Mouse (Mus musculus) liver, embryonic 18 days (tissue): ENCODE data around the gene Hist1h1d. TPM values are rescaled to one million over a fixed set of nuclear protein-coding genes. Genes with fewer than 3 reads are reported as not detected.

Experiments
- polyA plus RNA-seq: library from polyadenylated mRNA; depleted of rRNA; stranded (reverse); fragments of >200 nt; gene quantifications from 2 replicates; pipeline ENCODE4 v1.2.3, GENCODE M21; 2012; rRNA removed

Gene Hist1h1d
- polyA plus RNA-seq, 1 experiment = 0.32 TPM

Other genes starting within 250 kb of the Hist1h1d start
- gene Zfp322a, start 184.1 kb upstream of the Hist1h1d start, polyA plus RNA-seq = 5.1 and 5.9 TPM in 2 replicates
- gene Abt1, start 129.4 kb upstream of the Hist1h1d start, polyA plus RNA-seq = 3.2 and 3.3 TPM in 2 replicates
- gene Btn1a1, start 87.4 kb upstream of the Hist1h1d start, polyA plus RNA-seq = 0.42 and 0.58 TPM in 2 replicates
- not detected in 2 replicates for gene Btn2a2, start 64.4 kb upstream of the Hist1h1d start, polyA plus RNA-seq
- 8.9 and 10.2 TPM in 2 replicates for gene Hist1h4h, start 22.2 kb upstream of the Hist1h1d start, polyA plus RNA-seq
- 137 and 207 TPM in 2 replicates for gene Hist1h2af, start 19.4 kb upstream of the Hist1h1d start, polyA plus RNA-seq
- gene Hist1h3g, start 17.8 kb upstream of the Hist1h1d start, polyA plus RNA-seq = 13.8 and 25.0 TPM in 2 replicates
- 2.9 and 3.2 TPM in 2 replicates for gene Hist1h2bh, start 9.9 kb upstream of the Hist1h1d start, polyA plus RNA-seq
- gene Hist1h3f, start 9.2 kb upstream of the Hist1h1d start, polyA plus RNA-seq = 1.5 and 2.1 TPM in 2 replicates
- gene Hist1h4f, start 1.6 kb upstream of the Hist1h1d start, polyA plus RNA-seq = 5.8 and 7.7 TPM in 2 replicates
- gene Hist1h3e, start 9.1 kb downstream of the Hist1h1d start, polyA plus RNA-seq = 9.6 and 10.2 TPM in 2 replicates
- 5.8 and 7.7 TPM in 2 replicates for gene Hist1h2ae, start 18.0 kb downstream of the Hist1h1d start, polyA plus RNA-seq
- 17.2 and 22.8 TPM in 2 replicates for gene Hist1h2bg, start 18.1 kb downstream of the Hist1h1d start, polyA plus RNA-seq
- gene Hist1h2bf, start 20.9 kb downstream of the Hist1h1d start, polyA plus RNA-seq = 6.0 and 6.2 TPM in 2 replicates
- gene Hist1h2ad, start 21.1 kb downstream of the Hist1h1d start, polyA plus RNA-seq = 3.7 and 4.7 TPM in 2 replicates
- 8.9 and 13.3 TPM in 2 replicates for gene Hist1h3d, start 22.5 kb downstream of the Hist1h1d start, polyA plus RNA-seq
- gene Hist1h4d, start 28.3 kb downstream of the Hist1h1d start, polyA plus RNA-seq = 3.9 and 4.3 TPM in 2 replicates
- gene Hist1h2be, start 67.9 kb downstream of the Hist1h1d start, polyA plus RNA-seq = 1.4 and 2.2 TPM in 2 replicates
- 3.3 and 4.1 TPM in 2 replicates for gene Hist1h1e, start 69.3 kb downstream of the Hist1h1d start, polyA plus RNA-seq
- 0.76 and 1.2 TPM in 2 replicates for gene Hist1h2ac, start 130.7 kb downstream of the Hist1h1d start, polyA plus RNA-seq
- gene Hist1h2bc, start 130.9 kb downstream of the Hist1h1d start, polyA plus RNA-seq = 165 and 208 TPM in 2 replicates
- not detected in 2 replicates for gene Hist1h1t, start 142.6 kb downstream of the Hist1h1d start, polyA plus RNA-seq
- 2.3 and 3.2 TPM in 2 replicates for gene Hist1h4c, start 145.2 kb downstream of the Hist1h1d start, polyA plus RNA-seq
- 10.0 and 10.7 TPM in 2 replicates for gene Hfe, start 157.6 kb downstream of the Hist1h1d start, polyA plus RNA-seq
- 40.4 and 60.9 TPM in 2 replicates for gene Hist1h1c, start 185.5 kb downstream of the Hist1h1d start, polyA plus RNA-seq
- 16.3 and 21.4 TPM in 2 replicates for gene Hist1h3c, start 192.3 kb downstream of the Hist1h1d start, polyA plus RNA-seq
- 5.1 and 8.2 TPM in 2 replicates for gene Hist1h2bb, start 193.5 kb downstream of the Hist1h1d start, polyA plus RNA-seq
- gene Hist1h2ab, start 197.9 kb downstream of the Hist1h1d start, polyA plus RNA-seq = 13.7 and 14.6 TPM in 2 replicates
- 14.5 and 19.5 TPM in 2 replicates for gene Hist1h3b, start 199.0 kb downstream of the Hist1h1d start, polyA plus RNA-seq
- gene Hist1h4b, start 203.8 kb downstream of the Hist1h1d start, polyA plus RNA-seq = 7.3 and 11.1 TPM in 2 replicates
- 2.8 and 3.4 TPM in 2 replicates for gene Hist1h4a, start 208.0 kb downstream of the Hist1h1d start, polyA plus RNA-seq
- gene Hist1h3a, start 209.1 kb downstream of the Hist1h1d start, polyA plus RNA-seq = 11.4 and 14.3 TPM in 2 replicates
- 3.2 and 4.1 TPM in 2 replicates for gene Hist1h1a, start 210.4 kb downstream of the Hist1h1d start, polyA plus RNA-seq
- gene Trim38, start 216.7 kb downstream of the Hist1h1d start, polyA plus RNA-seq = not detected in 2 replicates